Mouse (Mus musculus) cerebellum, postnatal 25 days (tissue): ENCODE results near the gene Arhgap10.

ENCODE experiments used
- DNase-seq, 2 experiments: peaks; one replicate each; pipeline ENCODE4 v3.0.0; 2021; ENCODE audit warnings: mixed read lengths in 2 of 2

Gene Arhgap10

GRCm38 (mm10) chr8:77401140-77401539 lies 116.6 kb downstream of the Arhgap10 start:
- no peak for DNase-seq

- no peak for DNase-seq
These were observed 133.7 kb downstream of the Arhgap10 start for GRCm38 (mm10) chr8:77384080-77384479.

GRCm38 (mm10) chr8:77383671-77384070 lies 134.1 kb downstream of the Arhgap10 start:
- DNase-seq = no peak

GRCm38 (mm10) chr8:77380844-77381243 lies 136.9 kb downstream of the Arhgap10 start:
- DNase-seq = no peak

GRCm38 (mm10) chr8:77379300-77379699 lies 138.5 kb downstream of the Arhgap10 start:
- peak in 1 of 2 experiments; percentile 35 for DNase-seq

- peak; percentile 72 to 83 for DNase-seq
These were observed 141.3 kb downstream of the Arhgap10 start for GRCm38 (mm10) chr8:77376451-77376853.

GRCm38 (mm10) chr8:77375999-77376398 lies 141.8 kb downstream of the Arhgap10 start:
- DNase-seq = no peak

GRCm38 (mm10) chr8:77371006-77371405 lies 146.7 kb downstream of the Arhgap10 start:
- no peak for DNase-seq

GRCm38 (mm10) chr8:77370308-77370707 lies 147.4 kb downstream of the Arhgap10 start:
- no peak for DNase-seq

- no peak for DNase-seq
These were observed 148.1 kb downstream of the Arhgap10 start for GRCm38 (mm10) chr8:77369671-77370070.

GRCm38 (mm10) chr8:77367091-77367490 lies 150.7 kb downstream of the Arhgap10 start:
- DNase-seq = peak in 1 of 2 experiments; percentile 29

GRCm38 (mm10) chr8:77366446-77366845 lies 151.3 kb downstream of the Arhgap10 start:
- DNase-seq = no peak

- DNase-seq = no peak
These were observed 151.8 kb downstream of the Arhgap10 start for GRCm38 (mm10) chr8:77365990-77366389.

GRCm38 (mm10) chr8:77364472-77364871 lies 153.3 kb downstream of the Arhgap10 start:
- peak; percentile 60 to 74 for DNase-seq

GRCm38 (mm10) chr8:77360853-77361252 lies 156.9 kb downstream of the Arhgap10 start:
- DNase-seq = no peak

GRCm38 (mm10) chr8:77360423-77360822 lies 157.3 kb downstream of the Arhgap10 start:
- DNase-seq = no peak

- no peak for DNase-seq
These were observed 160.6 kb downstream of the Arhgap10 start for GRCm38 (mm10) chr8:77357126-77357525.

- no peak for DNase-seq
These were observed 162.4 kb downstream of the Arhgap10 start for GRCm38 (mm10) chr8:77355344-77355743.

- no peak for DNase-seq
These were observed 163.6 kb downstream of the Arhgap10 start for GRCm38 (mm10) chr8:77354189-77354588.

- no peak for DNase-seq
These were observed 166.4 kb downstream of the Arhgap10 start for GRCm38 (mm10) chr8:77351177-77351860.

GRCm38 (mm10) chr8:77350121-77350777 lies 167.5 kb downstream of the Arhgap10 start:
- no peak for DNase-seq

GRCm38 (mm10) chr8:77343916-77344315 lies 173.8 kb downstream of the Arhgap10 start:
- no peak for DNase-seq

- no peak for DNase-seq
These were observed 174.4 kb downstream of the Arhgap10 start for GRCm38 (mm10) chr8:77343335-77343734.

- DNase-seq = no peak
These were observed 175.6 kb downstream of the Arhgap10 start for GRCm38 (mm10) chr8:77342144-77342543.
